Mouse (Mus musculus) liver, adult 2 months (tissue): Measurements from ENCODE around the gene Scap.
"Not testable (repeated sequence)": the region's sequence is repeated elsewhere in the genome, so short reads cannot be mapped to it uniquely, and the experiment has no call there.

ENCODE experiments used
- CTCF ChIP-seq: fragments of 200-500 bp; IDR thresholded peaks from 2 replicates; pipeline ENCODE4 v1.5.1; 2011; ENCODE audit warnings: low read depth, low read length, control low read depth
- POLR2A ChIP-seq: fragments of 200-500 bp; IDR thresholded peaks from 2 replicates; pipeline ENCODE4 v1.6.1; 2011; ENCODE audit warnings: low read length, control low read depth; ENCODE audit not compliant: insufficient read depth; ENCODE audit errors: extremely low read depth

DNA sequence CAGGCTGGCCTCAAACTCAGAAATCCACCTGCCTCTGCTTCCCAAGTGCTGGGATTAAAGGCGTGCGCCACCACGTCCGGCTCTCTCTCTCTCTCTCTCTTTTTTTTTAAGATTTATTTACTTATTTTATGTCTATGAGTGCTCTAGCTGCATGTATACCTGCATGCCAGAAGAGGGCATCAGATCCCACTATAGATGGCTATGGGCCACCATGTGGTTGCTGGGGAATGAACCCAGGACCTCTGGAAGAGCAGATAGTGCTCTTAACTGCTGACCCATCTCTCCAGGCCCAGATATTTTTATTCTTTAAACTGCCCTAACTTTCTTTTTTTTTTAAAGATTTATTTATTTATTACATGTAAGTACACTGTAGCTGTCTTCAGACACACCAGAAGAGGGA lies 70.2 kb downstream of the Scap start:
- not testable (repeated sequence) for TF ChIP-seq CTCF, POLR2A
